ENCODE assay signal across 11 mouse cellular contexts in the genomic region with DNA sequence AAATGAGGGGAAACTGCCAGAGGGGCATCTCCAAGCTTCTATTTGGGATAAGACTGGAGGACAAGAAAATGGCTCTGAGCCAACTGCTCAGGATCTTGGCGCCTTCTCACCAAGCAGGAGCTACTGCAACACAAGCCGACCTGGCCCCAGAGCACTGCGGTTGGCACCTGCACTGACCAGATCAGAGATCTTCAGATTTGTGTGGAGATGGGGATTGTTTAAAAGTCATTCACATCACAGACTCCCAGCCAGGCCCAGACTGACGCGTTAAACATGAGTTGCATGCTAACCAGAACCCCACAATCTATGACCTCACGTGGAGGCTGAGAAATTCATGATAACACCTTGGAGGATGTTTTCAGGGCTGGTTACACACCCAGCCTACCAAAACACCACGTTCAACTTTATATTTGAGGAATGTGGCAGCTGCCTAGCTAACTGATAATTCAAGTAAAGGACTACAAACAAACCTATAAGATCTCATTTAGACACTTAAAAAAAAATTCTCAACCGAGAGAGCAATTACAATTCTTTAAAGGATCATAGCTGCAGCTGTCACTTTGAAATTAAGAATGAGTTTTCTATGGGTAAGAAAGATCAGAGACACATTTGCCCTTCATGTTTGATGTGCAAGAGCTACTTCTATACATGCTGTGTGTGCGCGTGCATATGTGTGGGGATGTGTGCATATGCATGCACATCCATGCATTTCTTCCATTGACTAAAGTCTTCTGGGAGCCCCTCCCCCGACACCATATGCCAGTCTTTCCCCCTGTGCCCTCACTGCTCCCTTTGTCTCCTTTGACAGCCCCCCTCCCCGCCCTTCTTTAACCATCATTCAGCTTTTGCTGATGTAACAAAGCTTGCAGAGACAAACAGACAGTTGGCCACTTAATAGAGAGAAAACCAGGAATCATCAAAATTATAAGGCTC.
DNase-seq lines count a peak whose midpoint lies in the region; ATAC-seq and TF ChIP-seq lines count a peak whose summit lies in the region.
"Had no signal": no experiment of that assay in that cellular context is flagged by ENCODE, and none has a peak within 500 bp of the region (broad histone marks: within the 10 kb centered on the region; RNA-seq: fewer than 3 reads in every experiment).

No protein-coding gene starts in this region.

- H3K9me3 ChIP-seq in forebrain, embryonic 10.5 days = no peaks in the 10 kb centered on the region; the same call in 1 of the 2 replicates
- H3K9me3 ChIP-seq in forebrain, postnatal 0 days (ENCODE audit: low read length) = no peaks in the 10 kb centered on the region
- no peaks in the 10 kb centered on the region for H3K9me3 ChIP-seq in forebrain, embryonic 16.5 days (ENCODE audit: control insufficient read depth, low read length)
- H3K9me3 ChIP-seq in midbrain, embryonic 14.5 days (ENCODE audit: control insufficient read depth, low read length) = no peaks in the 10 kb centered on the region

- ATAC-seq in forebrain, postnatal 0 days = no peak
- ATAC-seq in forebrain, embryonic 16.5 days = peak; percentile 81
- ATAC-seq in midbrain, embryonic 14.5 days (ENCODE audit: low FRiP score, low TSS enrichment) = peak; percentile 78
- ATAC-seq: Patski had no signal

- 79% methylated on average over 12 of the region's 12 CpGs for WGBS in forebrain, embryonic 10.5 days
- 53% methylated on average over 12 of the region's 12 CpGs for WGBS in forebrain, postnatal 0 days
- 51% methylated on average over 12 of the region's 12 CpGs for WGBS in forebrain, embryonic 16.5 days
- 24% methylated on average over 12 of the region's 12 CpGs for WGBS in midbrain, embryonic 14.5 days

- peaks cover 42% of the 10 kb centered on the region for H3K4me1 ChIP-seq in forebrain, embryonic 10.5 days
- no peaks in the 10 kb centered on the region for H3K4me1 ChIP-seq in forebrain, postnatal 0 days (ENCODE audit: insufficient read depth)
- H3K4me1 ChIP-seq in forebrain, embryonic 16.5 days (replicated peaks; ENCODE audit: control insufficient read depth, insufficient read depth, low read length) = peaks cover 9% of the 10 kb centered on the region; the same call in 1 of the 2 replicates
- H3K4me1 ChIP-seq in midbrain, embryonic 14.5 days (ENCODE audit: control insufficient read depth, insufficient read depth, low read length) = peaks cover 28% of the 10 kb centered on the region

- no peak overlapping the region for H3K4me3 ChIP-seq in forebrain, embryonic 10.5 days
- no peak overlapping the region for H3K4me3 ChIP-seq in forebrain, postnatal 0 days (ENCODE audit: low read depth, low read length)
- H3K4me3 ChIP-seq in forebrain, embryonic 16.5 days (replicated peaks; ENCODE audit: low read length) = no peak overlapping the region
- H3K4me3 ChIP-seq in midbrain, embryonic 14.5 days (replicated peaks; ENCODE audit: low read depth, low read length) = no peak overlapping the region

- H3K27me3 ChIP-seq in forebrain, embryonic 10.5 days (ENCODE audit: poor library complexity, severe bottlenecking) = peaks cover 17% of the 10 kb centered on the region
- no peaks in the 10 kb centered on the region for H3K27me3 ChIP-seq in forebrain, postnatal 0 days (ENCODE audit: insufficient read depth, low read length)
- no peaks in the 10 kb centered on the region for H3K27me3 ChIP-seq in forebrain, embryonic 16.5 days (replicated peaks; ENCODE audit: control insufficient read depth, insufficient read depth, low read length)
- H3K27me3 ChIP-seq in midbrain, embryonic 14.5 days (ENCODE audit: control insufficient read depth, insufficient read depth, low read length) = no peaks in the 10 kb centered on the region
- H3K27me3 ChIP-seq: Patski had no signal

- no peak overlapping the region for H3K4me2 ChIP-seq in forebrain, postnatal 0 days (ENCODE audit: low read depth)
- H3K4me2 ChIP-seq in forebrain, embryonic 16.5 days (ENCODE audit: low read length) = no peak overlapping the region
- no peak overlapping the region for H3K4me2 ChIP-seq in midbrain, embryonic 14.5 days (ENCODE audit: low read length)

- peak overlapping the region; percentile 57; the same call in 1 of the 2 replicates for H3K27ac ChIP-seq in forebrain, embryonic 10.5 days
- no peak overlapping the region for H3K27ac ChIP-seq in forebrain, postnatal 0 days (ENCODE audit: low read depth, low read length)
- H3K27ac ChIP-seq in forebrain, embryonic 16.5 days (ENCODE audit: low read length) = no peak overlapping the region
- H3K27ac ChIP-seq in midbrain, embryonic 14.5 days (replicated peaks; ENCODE audit: low read depth, low read length) = no peak overlapping the region

- H3K36me3 ChIP-seq in forebrain, embryonic 10.5 days (replicated peaks) = no peaks in the 10 kb centered on the region
- no peaks in the 10 kb centered on the region for H3K36me3 ChIP-seq in forebrain, postnatal 0 days (ENCODE audit: insufficient read depth)
- no peaks in the 10 kb centered on the region for H3K36me3 ChIP-seq in forebrain, embryonic 16.5 days (ENCODE audit: control insufficient read depth, insufficient read depth)
- H3K36me3 ChIP-seq in midbrain, embryonic 14.5 days (ENCODE audit: control insufficient read depth, insufficient read depth, low read length) = no peaks in the 10 kb centered on the region

- DNase-seq in forebrain, embryonic 10.5 days (ENCODE audit: extremely low spot score, low spot score) = no peak
- no peak for DNase-seq in forebrain, postnatal 0 days
- peak; percentile 33 for DNase-seq in R1 (ENCODE audit: low read depth, low spot score)
- peak; percentile 59 for DNase-seq in midbrain, embryonic 14.5 days
- DNase-seq in gastrocnemius, postnatal 10 days = no peak
- no peak for DNase-seq in left cerebral cortex, adult 18-20 months (ENCODE audit: low spot score in 2 of 2)
- no peak for DNase-seq in lung, adult 18-20 months
- DNase-seq: adrenal gland, postnatal 36 days; cerebellum, adult 8-10 months had no signal

- no peak for TF ChIP-seq CTCF in forebrain, postnatal 0 days (IDR thresholded peaks at IDR 0.05; ENCODE audit: low read depth)

- H3K9ac ChIP-seq in forebrain, postnatal 0 days = no peak overlapping the region
- no peak overlapping the region for H3K9ac ChIP-seq in forebrain, embryonic 16.5 days (replicated peaks; ENCODE audit: low read depth, low read length)
- no peak overlapping the region for H3K9ac ChIP-seq in midbrain, embryonic 14.5 days (replicated peaks; ENCODE audit: low read length)

Comparison
In these comparisons a context has a peak if more than half of its experiments do, and no peak if none do; other contexts are left out.
1. DNase-seq: peak in R1 (single experiment) and midbrain, embryonic 14.5 days (single experiment); none in forebrain, embryonic 10.5 days (single experiment), forebrain, postnatal 0 days (single experiment), gastrocnemius, postnatal 10 days (single experiment), left cerebral cortex, adult 18-20 months (0 of 2) and lung, adult 18-20 months (0 of 2).